Mouse (Mus musculus): ENCODE data around the gene Shb.

Shb gene

GRCm38 (mm10) chr4:45481431-45481830 lies 50.8 kb downstream of the Shb start:
- DNase-seq (ENCODE audit: low spot score) = no peak

GRCm38 (mm10) chr4:45480595-45480994 lies 51.7 kb downstream of the Shb start:
- no peak for DNase-seq (ENCODE audit: low spot score)

- no peak for DNase-seq (ENCODE audit: low spot score)
These were observed 52.8 kb downstream of the Shb start for GRCm38 (mm10) chr4:45479433-45479832.

- no peak for DNase-seq (ENCODE audit: low spot score)
These were observed 54.1 kb downstream of the Shb start for GRCm38 (mm10) chr4:45478178-45478577.

GRCm38 (mm10) chr4:45477047-45477446 lies 55.2 kb downstream of the Shb start:
- no peak for DNase-seq (ENCODE audit: low spot score)

GRCm38 (mm10) chr4:45474832-45475231 lies 57.4 kb downstream of the Shb start:
- DNase-seq (ENCODE audit: low spot score) = peak; percentile 34

- DNase-seq (ENCODE audit: low spot score) = no peak
These were observed 58.1 kb downstream of the Shb start for GRCm38 (mm10) chr4:45474131-45474530.

- peak; percentile 57 for DNase-seq (ENCODE audit: low spot score)
These were observed 59.1 kb downstream of the Shb start for GRCm38 (mm10) chr4:45473129-45473528.

GRCm38 (mm10) chr4:45472706-45473105 lies 59.6 kb downstream of the Shb start:
- DNase-seq (ENCODE audit: low spot score) = no peak

GRCm38 (mm10) chr4:45471654-45472556 lies 60.4 kb downstream of the Shb start:
- DNase-seq (ENCODE audit: low spot score) = no peak

GRCm38 (mm10) chr4:45469057-45469456 lies 63.2 kb downstream of the Shb start:
- DNase-seq (ENCODE audit: low spot score) = no peak

GRCm38 (mm10) chr4:45468507-45468906 lies 63.8 kb downstream of the Shb start:
- DNase-seq (ENCODE audit: low spot score) = no peak

GRCm38 (mm10) chr4:45467115-45467912 lies 65.0 kb downstream of the Shb start:
- peak; percentile 74 for DNase-seq (ENCODE audit: low spot score)

GRCm38 (mm10) chr4:45464941-45465340 lies 67.3 kb downstream of the Shb start:
- DNase-seq (ENCODE audit: low spot score) = no peak

GRCm38 (mm10) chr4:45464528-45464927 lies 67.7 kb downstream of the Shb start:
- DNase-seq (ENCODE audit: low spot score) = no peak

- no peak for DNase-seq (ENCODE audit: low spot score)
These were observed 68.1 kb downstream of the Shb start for GRCm38 (mm10) chr4:45464123-45464522.

GRCm38 (mm10) chr4:45462628-45463027 lies 69.6 kb downstream of the Shb start:
- DNase-seq (ENCODE audit: low spot score) = no peak

- DNase-seq (ENCODE audit: low spot score) = no peak
These were observed 70.6 kb downstream of the Shb start for GRCm38 (mm10) chr4:45461661-45462060.

- no peak for DNase-seq (ENCODE audit: low spot score)
These were observed 72.9 kb downstream of the Shb start for GRCm38 (mm10) chr4:45459375-45459774.

- no peak for DNase-seq (ENCODE audit: low spot score)
These were observed 74.7 kb downstream of the Shb start for GRCm38 (mm10) chr4:45457543-45457942.

- DNase-seq (ENCODE audit: low spot score) = no peak
These were observed 77.3 kb downstream of the Shb start for GRCm38 (mm10) chr4:45455001-45455400.

- no peak for DNase-seq (ENCODE audit: low spot score)
These were observed 78.9 kb downstream of the Shb start for GRCm38 (mm10) chr4:45453271-45453851.

Measured in ovary, postnatal 36 days (tissue).